Mouse (Mus musculus): ENCODE results near the gene 4833427G06Rik. TPM values are rescaled to one million over a fixed set of nuclear protein-coding genes. Genes with fewer than 3 reads are reported as not detected.
"Not testable (repeated sequence)": the region's sequence is repeated elsewhere in the genome, so short reads cannot be mapped to it uniquely, and the experiment has no call there.

The 4833427G06Rik gene
- polyA plus RNA-seq (2015; fragmentation: Nextera tagmentation; extraction: Ambion mirVana) = not detected in 2 replicates

DNA sequence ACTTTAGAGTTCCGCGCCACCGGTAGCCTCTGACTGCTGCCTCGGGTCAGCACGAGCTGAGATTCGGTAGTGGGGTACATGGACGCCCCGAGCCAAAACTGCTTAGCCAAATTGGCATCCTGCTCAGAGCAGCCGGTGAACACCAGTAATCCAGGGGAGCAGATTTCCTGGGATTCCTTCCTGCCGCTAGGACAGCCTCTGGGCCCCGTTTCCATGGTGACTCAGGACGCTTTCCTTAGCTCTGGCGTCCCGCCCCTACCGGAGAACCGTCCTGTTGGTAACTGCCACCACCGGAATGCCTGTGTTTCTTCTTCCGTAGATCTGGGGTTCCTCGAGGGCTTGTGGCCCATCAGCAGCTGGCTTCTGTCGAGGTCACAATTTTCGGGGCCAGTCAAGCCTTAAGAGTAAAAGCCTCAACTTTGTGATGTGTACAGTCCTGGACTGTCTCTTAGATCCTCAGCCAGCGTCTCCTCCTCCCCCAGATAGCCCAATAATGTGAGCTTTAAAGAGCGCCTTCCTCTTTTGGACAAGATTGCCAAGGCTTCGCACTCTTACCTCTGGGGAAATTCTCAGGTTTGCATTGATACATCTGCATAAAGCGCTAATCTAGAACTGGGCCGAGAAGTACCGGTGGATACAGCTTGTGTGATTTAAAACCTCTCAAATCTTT is at the start of gene 4833427G06Rik:
TSS of gene 4833427G06Rik (minus strand) at position 323 of the 670 bp plus-strand sequence.
- 0 out of 2 replicates have a peak, but pooled peaks have one; percentile 63 for ATAC-seq
- H3K36me3 ChIP-seq (ENCODE audit: control insufficient read depth, insufficient read depth) = no peaks in the 10 kb centered on the region
- H3K9me3 ChIP-seq (ENCODE audit: control insufficient read depth) = no peaks in the 10 kb centered on the region
- H3K27ac ChIP-seq (ENCODE audit: low read depth, low read length) = no peak within 1 kb of the TSS
- 15% methylated on average over 27 of the region's 27 CpGs for WGBS
- no peak within 1 kb of the TSS for H3K9ac ChIP-seq (ENCODE audit: low read depth, low read length)
- H3K4me3 ChIP-seq (ENCODE audit: low read depth, low read length) = no peak within 1 kb of the TSS
- H3K27me3 ChIP-seq (replicated peaks; ENCODE audit: control insufficient read depth, insufficient read depth, low read length) = peaks cover 16% of the 10 kb centered on the region
- peak within 1 kb of the TSS; percentile 53 for H3K4me2 ChIP-seq (replicated peaks; ENCODE audit: low read depth)
- TF ChIP-seq CTCF (IDR thresholded peaks at IDR 0.05; ENCODE audit: low read depth) = peak; percentile 42
- no peaks in the 10 kb centered on the region; the same call in 1 of the 2 replicates for H3K4me1 ChIP-seq (replicated peaks; ENCODE audit: control insufficient read depth, insufficient read depth, low read length)

DNA sequence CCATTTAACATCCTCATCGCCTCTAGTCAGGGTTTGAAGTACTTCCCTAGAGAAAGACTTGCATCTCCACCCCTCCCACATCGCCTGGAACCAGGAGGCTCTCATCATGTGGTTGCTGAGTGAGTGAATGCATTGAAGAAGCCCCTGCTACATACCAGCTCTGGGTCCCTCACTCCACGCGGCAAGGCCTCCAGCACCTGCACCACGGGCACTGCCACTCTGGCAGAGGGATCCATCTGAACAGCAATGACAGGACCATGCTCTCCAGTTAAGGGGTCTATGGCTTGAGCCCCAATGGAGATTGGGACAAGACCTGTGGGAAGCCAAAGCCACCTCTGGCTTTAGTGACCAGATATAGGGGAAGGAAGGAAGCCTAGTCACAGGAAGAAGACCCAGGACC is 45.4 kb upstream of the 4833427G06Rik start:
- H3K27ac ChIP-seq (ENCODE audit: low read depth, low read length) = no peak overlapping the region
- no peak for ATAC-seq
- 73% methylated on average over 5 of the region's 5 CpGs for WGBS
- no peaks in the 10 kb centered on the region for H3K27me3 ChIP-seq (replicated peaks; ENCODE audit: control insufficient read depth, insufficient read depth, low read length)
- H3K4me3 ChIP-seq (ENCODE audit: low read depth, low read length) = no peak overlapping the region
- no peak overlapping the region for H3K9ac ChIP-seq (ENCODE audit: low read depth, low read length)
- no peak overlapping the region for H3K4me2 ChIP-seq (replicated peaks; ENCODE audit: low read depth)
- H3K9me3 ChIP-seq (ENCODE audit: control insufficient read depth) = no peaks in the 10 kb centered on the region
- no peaks in the 10 kb centered on the region for H3K36me3 ChIP-seq (ENCODE audit: control insufficient read depth, insufficient read depth)
- H3K4me1 ChIP-seq (replicated peaks; ENCODE audit: control insufficient read depth, insufficient read depth, low read length) = no peaks in the 10 kb centered on the region
- no peak for TF ChIP-seq CTCF (IDR thresholded peaks at IDR 0.05; ENCODE audit: low read depth)

DNA sequence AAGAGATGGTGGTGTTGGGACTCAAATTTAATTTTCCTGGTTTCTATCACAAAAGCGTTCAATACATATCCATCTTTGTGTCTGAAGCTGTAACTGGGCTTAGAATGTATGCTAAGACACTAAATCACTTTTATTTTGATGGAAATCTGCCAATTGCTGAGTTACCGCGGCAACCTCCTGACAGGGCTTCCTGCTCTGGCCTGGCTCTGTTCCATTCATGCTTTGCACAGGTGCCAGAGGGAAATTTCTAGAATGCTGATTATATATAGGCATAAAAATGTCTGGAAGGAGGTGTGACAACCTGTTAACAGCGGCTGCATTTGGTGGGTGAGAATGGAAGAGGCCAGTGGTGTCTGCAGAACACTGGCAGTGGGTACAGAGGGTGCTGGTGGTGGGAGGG is 44.6 kb upstream of the 4833427G06Rik start:
- no peak overlapping the region for H3K4me3 ChIP-seq (ENCODE audit: low read depth, low read length)
- no peak for ATAC-seq
- H3K27ac ChIP-seq (ENCODE audit: low read depth, low read length) = no peak overlapping the region
- no peaks in the 10 kb centered on the region for H3K4me1 ChIP-seq (replicated peaks; ENCODE audit: control insufficient read depth, insufficient read depth, low read length)
- H3K4me2 ChIP-seq (replicated peaks; ENCODE audit: low read depth) = no peak overlapping the region
- no peaks in the 10 kb centered on the region for H3K36me3 ChIP-seq (ENCODE audit: control insufficient read depth, insufficient read depth)
- no peaks in the 10 kb centered on the region for H3K27me3 ChIP-seq (replicated peaks; ENCODE audit: control insufficient read depth, insufficient read depth, low read length)
- no peaks in the 10 kb centered on the region for H3K9me3 ChIP-seq (ENCODE audit: control insufficient read depth)
- H3K9ac ChIP-seq (ENCODE audit: low read depth, low read length) = no peak overlapping the region
- no peak for TF ChIP-seq CTCF (IDR thresholded peaks at IDR 0.05; ENCODE audit: low read depth)
- 66% methylated on average over 4 of the region's 4 CpGs for WGBS

DNA sequence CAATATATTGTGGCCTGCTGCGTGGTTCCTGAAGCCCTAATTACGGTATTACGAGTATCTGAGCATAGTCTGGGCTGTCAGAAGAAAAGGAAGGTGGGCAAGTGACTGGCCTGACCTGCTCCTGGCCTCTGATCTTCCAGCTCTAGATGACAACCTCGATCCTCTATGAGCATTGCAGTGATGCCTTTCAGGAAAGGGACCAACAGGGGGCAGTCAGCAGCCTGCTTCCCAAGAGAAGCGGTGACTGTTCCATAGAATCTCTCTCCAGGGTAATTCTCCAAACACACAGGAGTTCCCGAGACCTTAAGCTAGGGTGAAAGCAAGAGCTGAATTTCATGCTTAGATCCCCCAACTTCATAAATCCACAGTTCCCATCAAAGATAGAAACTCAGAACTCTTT is 42.3 kb upstream of the 4833427G06Rik start:
- no peaks in the 10 kb centered on the region for H3K27me3 ChIP-seq (replicated peaks; ENCODE audit: control insufficient read depth, insufficient read depth, low read length)
- no peak overlapping the region for H3K4me3 ChIP-seq (ENCODE audit: low read depth, low read length)
- H3K9ac ChIP-seq (ENCODE audit: low read depth, low read length) = no peak overlapping the region
- no peaks in the 10 kb centered on the region for H3K4me1 ChIP-seq (replicated peaks; ENCODE audit: control insufficient read depth, insufficient read depth, low read length)
- H3K27ac ChIP-seq (ENCODE audit: low read depth, low read length) = no peak overlapping the region
- no peaks in the 10 kb centered on the region for H3K36me3 ChIP-seq (ENCODE audit: control insufficient read depth, insufficient read depth)
- H3K4me2 ChIP-seq (replicated peaks; ENCODE audit: low read depth) = no peak overlapping the region
- TF ChIP-seq CTCF (IDR thresholded peaks at IDR 0.05; ENCODE audit: low read depth) = peak; percentile 35
- no peaks in the 10 kb centered on the region for H3K9me3 ChIP-seq (ENCODE audit: control insufficient read depth)
- no peak for ATAC-seq
- 73% methylated on average over 6 of the region's 6 CpGs for WGBS

- Histone ChIP-seq H3K4me3 (ENCODE audit: low read depth, low read length) (no peak overlapping the region), H3K27me3 (replicated peaks; ENCODE audit: control insufficient read depth, insufficient read depth, low read length) (no peaks in the 10 kb centered on the region), H3K9me3 (ENCODE audit: control insufficient read depth) (no peaks in the 10 kb centered on the region), H3K9ac (ENCODE audit: low read depth, low read length) (no peak overlapping the region), H3K4me1 (replicated peaks; ENCODE audit: control insufficient read depth, insufficient read depth, low read length) (no peaks in the 10 kb centered on the region), H3K4me2 (replicated peaks; ENCODE audit: low read depth) (no peak overlapping the region), H3K27ac (ENCODE audit: low read depth, low read length) (no peak overlapping the region), H3K36me3 (ENCODE audit: control insufficient read depth, insufficient read depth) (no peaks in the 10 kb centered on the region)
- 75% methylated on average over 1 of the region's 1 CpGs for WGBS
- ATAC-seq = no peak
- TF ChIP-seq CTCF (IDR thresholded peaks at IDR 0.05; ENCODE audit: low read depth) = no peak
Observed at GRCm38 (mm10) chr9:51143437-51143836, 41.6 kb upstream of the 4833427G06Rik start.

- Histone ChIP-seq H3K4me2 (replicated peaks; ENCODE audit: low read depth) (no peak overlapping the region), H3K4me1 (replicated peaks; ENCODE audit: control insufficient read depth, insufficient read depth, low read length) (no peaks in the 10 kb centered on the region), H3K36me3 (ENCODE audit: control insufficient read depth, insufficient read depth) (no peaks in the 10 kb centered on the region), H3K27ac (ENCODE audit: low read depth, low read length) (no peak overlapping the region), H3K4me3 (ENCODE audit: low read depth, low read length) (no peak overlapping the region), H3K9ac (ENCODE audit: low read depth, low read length) (no peak overlapping the region), H3K27me3 (replicated peaks; ENCODE audit: control insufficient read depth, insufficient read depth, low read length) (no peaks in the 10 kb centered on the region), H3K9me3 (ENCODE audit: control insufficient read depth) (no peaks in the 10 kb centered on the region)
- no peak for ATAC-seq
- no peak for TF ChIP-seq CTCF (IDR thresholded peaks at IDR 0.05; ENCODE audit: low read depth)
- WGBS = 82% methylated on average over 3 of the region's 3 CpGs
Observed at GRCm38 (mm10) chr9:51140711-51141110, 38.8 kb upstream of the 4833427G06Rik start.

DNA sequence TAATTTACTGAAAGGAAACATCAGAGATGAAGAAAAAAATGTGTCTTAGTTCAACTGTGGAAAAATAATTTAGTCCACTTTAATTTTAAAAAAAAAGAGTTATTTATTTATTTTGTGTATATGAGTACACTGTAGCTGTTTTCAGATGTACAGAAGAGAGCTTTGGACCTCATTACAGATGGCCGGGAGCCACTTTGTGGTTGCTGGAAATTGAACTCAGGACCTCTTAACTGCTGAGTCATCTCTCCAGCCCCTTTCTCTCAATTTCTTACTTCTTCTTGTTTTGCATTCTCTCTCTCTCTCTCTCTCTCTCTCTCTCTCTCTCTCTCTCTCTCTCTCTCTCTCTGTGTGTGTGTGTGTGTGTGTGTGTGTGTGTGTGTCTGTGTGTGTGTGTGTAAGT is 37.5 kb upstream of the 4833427G06Rik start:
- H3K4me3 ChIP-seq (ENCODE audit: low read depth, low read length); H3K4me1 ChIP-seq (replicated peaks; ENCODE audit: control insufficient read depth, insufficient read depth, low read length); H3K4me2 ChIP-seq (replicated peaks; ENCODE audit: low read depth); H3K36me3 ChIP-seq (ENCODE audit: control insufficient read depth, insufficient read depth); H3K9me3 ChIP-seq (ENCODE audit: control insufficient read depth); ATAC-seq; H3K9ac ChIP-seq (ENCODE audit: low read depth, low read length); H3K27ac ChIP-seq (ENCODE audit: low read depth, low read length); H3K27me3 ChIP-seq (replicated peaks; ENCODE audit: control insufficient read depth, insufficient read depth, low read length): not testable (repeated sequence)
- WGBS = 76% methylated on average over 1 of the region's 1 CpGs
